8 mouse cellular contexts compared by ENCODE assay signal in the genomic region with DNA sequence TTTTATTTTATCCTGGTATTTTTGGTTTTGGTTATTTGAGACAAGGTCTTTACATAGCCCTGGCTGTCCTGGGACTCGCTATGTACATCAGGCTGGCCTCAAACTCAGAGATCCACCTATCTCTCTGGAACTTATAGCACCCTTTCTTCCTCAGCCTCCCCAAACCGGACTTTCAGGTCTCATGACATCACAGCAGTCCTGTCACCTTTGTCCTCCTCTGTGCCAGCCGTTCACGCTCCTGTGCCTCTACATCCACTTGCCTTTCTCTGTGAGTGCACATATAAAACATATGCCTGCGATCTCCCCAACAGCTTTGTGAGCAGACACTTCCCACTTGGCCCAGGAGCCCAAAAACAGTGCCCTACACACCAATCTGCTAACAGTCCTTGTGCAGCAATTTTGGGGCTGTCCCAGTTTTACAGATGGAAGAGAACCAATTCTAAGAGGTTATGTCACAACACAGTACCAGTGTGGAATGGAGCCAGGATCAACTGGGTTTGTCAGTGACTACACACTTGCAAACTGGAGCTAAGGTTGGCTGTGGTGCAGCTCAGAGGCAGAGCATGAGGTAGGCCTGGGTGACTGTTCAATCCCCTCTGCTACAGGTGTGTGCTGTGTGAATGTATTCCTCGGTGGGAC. TPM values are rescaled to one million over a fixed set of nuclear protein-coding genes. Genes with fewer than 3 reads are reported as not detected.
DNase-seq lines count a peak whose midpoint lies in the region; ATAC-seq lines count a peak whose summit lies in the region.

No protein-coding gene starts in this region.

- ATAC-seq in hindbrain, embryonic 16.5 days = no peak
- peak; percentile 21; the same call in 1 of the 2 replicates for ATAC-seq in lung, embryonic 15.5 days (ENCODE audit: borderline replicate concordance, extremely low read depth, low FRiP score, low TSS enrichment)

- 80% methylated on average over 6 of the region's 6 CpGs for WGBS in hindbrain, embryonic 16.5 days
- 62% methylated on average over 6 of the region's 6 CpGs for WGBS in lung, embryonic 15.5 days

- H3K9ac ChIP-seq in hindbrain, embryonic 16.5 days (ENCODE audit: low read depth, low read length) = no peak overlapping the region
- H3K9ac ChIP-seq in lung, embryonic 15.5 days = 0 out of 2 replicates have a peak overlapping the region, but pooled peaks have one; percentile 4

- no peaks in the 10 kb centered on the region for H3K9me3 ChIP-seq in hindbrain, embryonic 16.5 days (ENCODE audit: control insufficient read depth, low read length)
- no peaks in the 10 kb centered on the region for H3K9me3 ChIP-seq in lung, embryonic 15.5 days

- H3K4me2 ChIP-seq in hindbrain, embryonic 16.5 days (ENCODE audit: low read length) = no peak overlapping the region
- peak overlapping the region; percentile 27 for H3K4me2 ChIP-seq in lung, embryonic 15.5 days

- peak; percentile 66 for DNase-seq in kidney, adult 9 months
- no peak for DNase-seq in kidney, postnatal 10 days
- peak; percentile 75 for DNase-seq in cerebellum, adult 9-11 months
- no peak for DNase-seq in testis, postnatal 14 days (ENCODE audit: low spot score)
- DNase-seq in left cerebral cortex, adult 8-10 months (ENCODE audit: low spot score in 2 of 2) = no peak
- DNase-seq in MN1 (ENCODE audit: low spot score) = no peak

- no peak overlapping the region for H3K4me3 ChIP-seq in hindbrain, embryonic 16.5 days (ENCODE audit: low read length)
- no peak overlapping the region for H3K4me3 ChIP-seq in lung, embryonic 15.5 days

- no peaks in the 10 kb centered on the region for H3K27me3 ChIP-seq in hindbrain, embryonic 16.5 days (replicated peaks; ENCODE audit: control insufficient read depth, insufficient read depth, low read length)
- no peaks in the 10 kb centered on the region for H3K27me3 ChIP-seq in lung, embryonic 15.5 days

- peaks cover 29% of the 10 kb centered on the region for H3K4me1 ChIP-seq in hindbrain, embryonic 16.5 days (ENCODE audit: control insufficient read depth, insufficient read depth, low read depth, low read length)
- peaks cover 64% of the 10 kb centered on the region for H3K4me1 ChIP-seq in lung, embryonic 15.5 days

- H3K36me3 ChIP-seq in hindbrain, embryonic 16.5 days (ENCODE audit: control insufficient read depth, insufficient read depth, low read length) = no peaks in the 10 kb centered on the region
- H3K36me3 ChIP-seq in lung, embryonic 15.5 days = peaks cover 5% of the 10 kb centered on the region; the same call in 1 of the 2 replicates

- peak overlapping the region; percentile 62 for H3K27ac ChIP-seq in hindbrain, embryonic 16.5 days (ENCODE audit: low read depth, low read length)
- H3K27ac ChIP-seq in lung, embryonic 15.5 days = peak overlapping the region; percentile 98

RNA-seq across cellular contexts. Expression of a gene that starts 8.8 kb away (rescaled TPM):
- 22.4 and 23.9 TPM in 2 replicates for polyA plus RNA-seq in hindbrain, embryonic 16.5 days (2015; fragmentation: Nextera tagmentation; extraction: Ambion mirVana)
- 43.2 and 48.7 TPM in 2 replicates for polyA plus RNA-seq in lung, embryonic 15.5 days (2015; fragmentation: Nextera tagmentation; extraction: Ambion mirVana)
- total RNA-seq in left cerebral cortex, adult 8-10 months (2022) = 10 to 100 TPM; 48.3 to 62.8 (median 49.9) TPM

RNA-seq across cellular contexts. Expression of a gene that starts 16.9 kb away (rescaled TPM):
- 20.4 and 24.8 TPM in 2 replicates for polyA plus RNA-seq in hindbrain, embryonic 16.5 days (2015; fragmentation: Nextera tagmentation; extraction: Ambion mirVana)
- polyA plus RNA-seq in lung, embryonic 15.5 days (2015; fragmentation: Nextera tagmentation; extraction: Ambion mirVana) = 19.1 and 22.5 TPM in 2 replicates
- 10 to 100 TPM; 25.8 to 31.5 (median 27.5) TPM for total RNA-seq in left cerebral cortex, adult 8-10 months (2022)

RNA-seq across cellular contexts. Expression of a gene that starts 42.7 kb away (rescaled TPM):
- 0.60 and 1.0 TPM in 2 replicates for polyA plus RNA-seq in hindbrain, embryonic 16.5 days (2015; fragmentation: Nextera tagmentation; extraction: Ambion mirVana)
- 0.16 and 0.62 TPM in 2 replicates for polyA plus RNA-seq in lung, embryonic 15.5 days (2015; fragmentation: Nextera tagmentation; extraction: Ambion mirVana)
- under 1 TPM; 0.24 to 0.30 (median 0.29) TPM for total RNA-seq in left cerebral cortex, adult 8-10 months (2022)

RNA-seq across cellular contexts. Expression of a gene that starts 52.7 kb away (rescaled TPM):
- 54.0 and 55.5 TPM in 2 replicates for polyA plus RNA-seq in hindbrain, embryonic 16.5 days (2015; fragmentation: Nextera tagmentation; extraction: Ambion mirVana)
- polyA plus RNA-seq in lung, embryonic 15.5 days (2015; fragmentation: Nextera tagmentation; extraction: Ambion mirVana) = 102 and 110 TPM in 2 replicates
- total RNA-seq in left cerebral cortex, adult 8-10 months (2022) = 10 to 100 TPM; 37.3 to 59.5 (median 44.3) TPM

Comparison
In these comparisons a context has a peak if more than half of its experiments do, and no peak if none do; other contexts are left out.
1. DNase-seq: peak in kidney, adult 9 months (single experiment) and cerebellum, adult 9-11 months (single experiment); none in kidney, postnatal 10 days (single experiment), testis, postnatal 14 days (single experiment), left cerebral cortex, adult 8-10 months (0 of 2) and MN1 (single experiment).